Mouse (Mus musculus) gastrocnemius, adult 2 months (tissue): ENCODE measurements at regions not wholly inside any gene's neighbourhood (a gene's known extent, or its start where the extent isn't known, plus 50 kb on each side); places are given as distances from the start of the nearest gene placed in this dataset.

Experiments
- DNase-seq: peaks from one replicate; pipeline ENCODE4 v3.0.0; 2022
- H3K27ac ChIP-seq: fragments of 200-600 bp; 2 replicates; pipeline ENCODE4 v1.8.1; 2022; ENCODE audit warnings: mild to moderate bottlenecking
- H3K4me3 ChIP-seq: fragments of 200-600 bp; 2 replicates; pipeline ENCODE4 v1.8.1; 2022; ENCODE audit warnings: mild to moderate bottlenecking, moderate library complexity
- CTCF ChIP-seq: fragments of 200-600 bp; IDR thresholded peaks from 2 replicates; pipeline ENCODE4 v1.8.1; 2022; ENCODE audit warnings: antibody characterized with exemption, mild to moderate bottlenecking, moderate library complexity
- intact Hi-C: fragments of 180-260 bp; cut with DNase I; formaldehyde crosslinking; loops from one replicate; pipeline ENCODE4 v1.15.1; 2025

DNA sequence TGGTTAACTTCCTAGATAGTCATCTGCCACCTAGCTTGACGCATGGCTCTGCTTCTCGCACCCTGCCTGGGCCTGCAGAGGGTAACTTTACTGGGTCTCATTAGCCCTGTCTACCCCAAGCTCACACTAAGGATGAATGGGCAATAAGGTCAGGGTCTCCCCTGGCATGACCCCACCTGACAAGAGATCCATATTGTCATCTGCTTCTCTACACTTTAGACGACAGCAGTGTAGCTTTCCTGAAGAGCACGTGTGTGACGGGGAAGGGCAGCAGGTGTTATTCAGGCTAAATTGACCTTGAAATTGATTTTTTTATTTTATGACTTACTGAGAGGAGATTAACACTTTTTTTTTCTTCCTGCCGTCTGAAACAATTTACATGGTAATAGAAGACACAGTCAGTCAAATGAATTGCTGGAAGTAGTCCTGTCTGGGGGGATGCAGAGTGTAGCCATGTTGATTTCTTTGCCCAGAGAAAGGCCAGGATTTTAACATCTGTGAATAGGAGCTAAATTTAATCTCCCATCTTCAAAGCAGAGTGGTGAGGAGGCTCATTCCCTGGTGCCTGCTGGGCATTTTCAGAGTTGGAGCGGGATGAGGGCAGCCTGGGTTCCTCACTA lies 267.7 kb upstream of the Eef2kmt start:
- no peak for DNase-seq
- no peak for TF ChIP-seq CTCF
- H3K4me3 ChIP-seq, result no peak overlapping the region
- H3K27ac ChIP-seq, result no peak overlapping the region
- intact Hi-C loops, result no loop called here

DNA sequence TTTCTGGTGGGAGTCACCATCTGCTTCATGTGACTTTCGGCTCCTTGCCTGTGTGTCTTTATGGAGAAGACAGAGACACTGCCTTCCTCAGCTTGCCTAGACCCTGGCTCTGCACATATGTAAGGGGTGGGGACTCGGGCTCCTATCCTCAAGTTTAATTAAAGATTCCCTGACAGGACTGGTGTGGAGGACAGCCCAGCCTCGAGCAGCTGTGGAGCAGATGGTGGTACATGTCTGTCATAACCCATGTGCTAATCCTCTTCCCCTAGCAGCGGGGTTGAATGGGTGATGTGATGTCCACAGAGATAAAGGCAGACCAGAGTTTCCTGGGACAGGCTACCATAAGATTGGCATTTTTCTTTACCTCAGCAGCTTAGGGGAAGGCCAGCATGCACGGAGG lies 262.0 kb upstream of the Eef2kmt start:
- TF ChIP-seq CTCF, result no peak
- H3K4me3 ChIP-seq, result no peak overlapping the region
- H3K27ac ChIP-seq, result no peak overlapping the region
- intact Hi-C loops, result no loop called here
- no peak for DNase-seq

DNA sequence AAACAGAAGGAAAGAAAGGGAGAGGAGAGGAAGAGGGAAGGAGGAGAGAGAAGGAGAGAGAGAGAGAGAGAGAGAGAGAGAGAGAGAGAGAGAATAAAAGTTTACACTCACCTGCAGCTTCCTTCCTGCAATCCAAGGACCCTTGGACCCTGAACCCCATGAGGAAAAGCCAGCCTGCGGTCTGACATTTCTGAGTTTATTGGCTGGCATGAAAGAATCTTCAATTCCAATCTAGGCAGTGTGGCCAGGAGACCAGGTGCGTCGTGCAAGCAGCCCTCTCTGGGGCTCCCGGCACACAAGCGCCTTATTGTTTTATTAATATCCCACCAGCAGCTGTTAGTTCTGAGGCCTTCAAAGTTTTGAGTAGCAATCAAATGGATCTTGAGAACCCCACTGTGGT lies 260.1 kb upstream of the Eef2kmt start:
- no peak overlapping the region for H3K27ac ChIP-seq
- no peak overlapping the region for H3K4me3 ChIP-seq
- intact Hi-C loops, result no loop called here
- no peak for DNase-seq
- TF ChIP-seq CTCF, result no peak

DNA sequence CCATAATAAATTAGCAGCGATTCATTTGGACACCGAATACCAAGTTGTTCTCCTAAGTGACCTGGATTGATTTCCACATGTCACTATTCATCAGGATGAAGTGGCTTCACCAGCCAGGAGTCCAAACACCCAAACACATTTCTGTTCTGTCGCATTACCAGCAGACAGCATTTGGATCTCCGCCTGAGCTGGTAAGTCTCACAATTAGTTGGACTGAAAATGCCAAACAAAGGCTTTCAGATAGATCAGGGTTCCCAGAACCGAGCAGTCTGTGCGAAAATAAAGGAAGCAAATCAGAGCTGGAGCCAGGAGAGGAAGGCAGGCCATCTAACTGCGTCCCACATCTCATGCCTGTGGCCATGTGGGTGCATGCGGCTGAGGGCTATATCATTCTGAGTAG lies 251.5 kb upstream of the Eef2kmt start:
- TF ChIP-seq CTCF, result no peak
- no peak for DNase-seq
- intact Hi-C loops, result no loop called here
- H3K27ac ChIP-seq, result no peak overlapping the region
- no peak overlapping the region for H3K4me3 ChIP-seq

DNA sequence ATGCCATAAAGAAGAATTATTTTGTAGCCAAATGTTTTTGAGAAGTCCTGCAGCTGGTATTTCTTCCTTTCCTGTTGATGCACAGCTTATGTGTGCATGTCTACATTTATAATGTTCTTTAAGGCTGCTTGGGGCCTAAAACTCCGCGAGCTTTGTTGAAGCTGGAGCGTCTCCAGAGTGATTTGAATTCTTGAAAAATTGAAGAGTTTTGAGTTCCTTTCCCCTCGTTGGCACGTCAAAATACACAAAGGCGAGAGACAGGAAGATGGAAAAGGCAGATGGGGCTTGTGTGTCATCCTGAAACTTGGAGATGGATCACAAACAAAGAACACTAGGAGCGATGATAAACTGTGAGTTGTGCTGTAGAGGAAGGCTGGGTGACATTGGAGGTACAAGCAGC lies 246.2 kb upstream of the Eef2kmt start:
- intact Hi-C loops, result no loop called here
- Histone ChIP-seq H3K27ac (no peak overlapping the region), H3K4me3 (no peak overlapping the region)
- DNase-seq, result no peak
- no peak for TF ChIP-seq CTCF

DNA sequence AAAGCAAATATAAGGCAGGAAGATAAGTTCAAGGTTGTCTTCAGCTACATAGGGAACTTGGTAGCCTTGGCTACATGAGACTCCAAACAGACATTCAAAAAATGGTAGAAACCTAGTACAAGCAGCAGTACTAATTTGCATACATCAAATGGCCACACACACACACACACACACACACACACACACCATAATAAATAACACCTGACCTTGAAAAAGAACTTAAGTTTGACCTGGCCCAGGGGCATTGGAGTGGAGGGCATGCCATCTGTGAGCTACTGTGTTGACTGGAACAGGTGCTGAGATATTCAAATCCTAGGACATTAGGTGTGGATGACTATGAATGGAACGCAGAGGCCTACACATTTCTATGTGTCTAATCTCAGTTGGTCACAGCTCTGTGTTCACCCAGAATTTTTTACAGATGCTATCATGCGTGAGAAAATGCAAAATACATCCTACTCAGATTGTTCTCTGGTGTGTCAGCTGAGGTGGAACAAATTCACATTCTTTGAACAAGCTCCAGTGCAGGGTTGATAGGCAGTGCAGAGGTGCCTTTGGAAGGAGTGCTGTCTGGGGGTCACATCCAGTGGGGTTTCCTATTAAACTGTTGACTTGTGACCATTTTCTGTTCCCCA lies 240.4 kb upstream of the Eef2kmt start:
- no peak for TF ChIP-seq CTCF
- intact Hi-C loops, result no loop called here
- H3K4me3 ChIP-seq, result no peak overlapping the region
- DNase-seq, result no peak
- H3K27ac ChIP-seq, result no peak overlapping the region

DNA sequence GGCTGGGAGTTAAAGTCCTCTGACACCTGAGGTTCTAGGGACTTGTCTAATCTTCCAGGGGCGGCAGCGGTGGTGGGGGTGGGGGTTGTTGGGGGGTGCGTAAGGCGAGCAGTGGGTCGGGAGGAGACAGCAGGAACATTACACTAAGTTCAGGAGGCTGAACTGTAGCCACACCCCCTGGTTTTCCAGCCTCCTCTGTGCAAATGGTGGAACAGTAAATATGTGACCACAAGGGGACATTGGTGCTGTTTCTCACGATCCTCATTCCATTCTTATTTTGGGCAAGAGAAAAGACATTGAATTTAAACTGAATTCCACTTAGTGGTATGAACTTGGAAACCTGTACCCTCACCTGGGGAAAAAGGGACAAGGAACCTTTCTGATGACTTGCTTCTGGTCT lies 237.6 kb upstream of the Eef2kmt start:
- DNase-seq, result no peak
- no peak overlapping the region for H3K27ac ChIP-seq
- intact Hi-C loops, result no loop called here
- TF ChIP-seq CTCF, result no peak
- no peak overlapping the region for H3K4me3 ChIP-seq

DNA sequence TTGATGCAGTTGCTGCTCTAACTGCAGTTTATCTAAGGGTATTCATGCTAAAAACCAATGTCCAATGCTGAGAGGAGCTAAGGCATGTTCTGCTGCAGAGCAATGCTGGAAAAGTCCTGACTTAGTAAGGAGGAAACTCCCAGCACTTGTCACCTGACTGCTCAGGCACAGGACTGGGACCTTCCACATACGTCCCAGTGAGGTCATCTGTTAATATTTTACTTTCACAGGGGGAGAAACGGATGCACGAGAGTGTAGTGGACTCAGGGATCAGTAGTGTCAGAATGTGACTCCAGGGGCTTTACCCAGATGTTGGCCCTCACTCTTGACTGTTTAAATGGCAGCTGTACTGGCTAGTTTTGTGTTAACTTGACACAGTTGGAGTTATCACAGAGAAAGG lies 231.5 kb upstream of the Eef2kmt start:
- TF ChIP-seq CTCF, result no peak
- no peak overlapping the region for H3K27ac ChIP-seq
- no peak overlapping the region for H3K4me3 ChIP-seq
- intact Hi-C loops, result no loop called here
- no peak for DNase-seq

DNA sequence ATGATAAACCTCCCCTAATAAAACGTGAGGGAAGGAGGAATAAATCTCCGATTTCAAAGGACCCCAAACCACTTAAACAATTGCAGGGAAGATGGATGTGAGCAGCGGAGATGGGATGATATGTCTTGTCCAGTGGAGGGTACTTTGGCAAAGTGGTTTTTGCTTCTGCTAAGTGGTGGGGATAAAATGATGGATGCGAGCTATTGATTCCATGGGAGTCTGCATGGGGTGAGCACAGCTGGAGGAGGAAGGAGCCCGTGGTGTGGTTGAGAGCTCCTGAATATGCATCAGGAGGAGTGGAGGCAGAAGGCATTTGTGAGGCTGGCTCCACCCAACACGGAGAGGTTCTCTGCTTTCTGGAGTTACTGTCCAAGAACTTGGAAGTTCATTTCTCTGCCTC lies 227.6 kb upstream of the Eef2kmt start:
- intact Hi-C loops, result no loop called here
- no peak for DNase-seq

DNA sequence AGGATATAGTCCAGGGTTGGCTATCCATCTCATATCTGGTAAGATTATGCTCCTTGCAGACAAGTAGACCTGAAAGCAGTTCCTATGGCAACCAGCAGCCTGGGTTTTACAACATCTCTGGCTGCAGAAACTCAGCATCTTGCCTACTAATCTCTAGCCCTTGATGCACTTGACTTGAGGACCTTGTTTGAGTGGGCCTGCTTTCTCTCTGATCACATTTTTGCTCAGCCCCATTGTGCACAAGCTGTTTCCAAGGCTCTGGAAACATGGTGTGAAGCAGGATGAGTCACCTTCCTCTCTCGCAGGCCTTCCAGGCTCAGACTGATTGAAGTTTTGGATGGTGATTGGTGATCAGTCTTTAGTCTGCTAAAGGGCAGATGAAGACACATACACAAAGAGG lies 224.4 kb upstream of the Eef2kmt start:
- DNase-seq, result no peak
- intact Hi-C loops, result no loop called here
- TF ChIP-seq CTCF, result no peak

More for the DNA sequence above, 227.6 kb upstream of the Eef2kmt start:
- no peak for TF ChIP-seq CTCF
- H3K27ac ChIP-seq, result no peak overlapping the region
- no peak overlapping the region for H3K4me3 ChIP-seq

DNA sequence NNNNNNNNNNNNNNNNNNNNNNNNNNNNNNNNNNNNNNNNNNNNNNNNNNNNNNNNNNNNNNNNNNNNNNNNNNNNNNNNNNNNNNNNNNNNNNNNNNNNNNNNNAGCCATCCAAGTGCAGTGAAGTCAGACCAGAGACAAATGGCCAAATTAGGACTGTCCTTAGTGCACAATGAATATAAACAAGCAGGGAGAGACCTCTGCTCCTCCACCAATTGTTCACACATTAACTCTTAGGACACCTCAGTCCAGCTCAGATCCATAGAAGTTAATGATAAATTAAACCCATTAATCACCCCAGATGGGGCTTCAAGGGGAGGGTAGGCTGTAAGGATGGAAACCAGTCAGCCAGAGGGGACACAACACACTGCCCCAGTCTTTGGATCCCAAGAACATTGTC lies 223.2 kb upstream of the Eef2kmt start:
- intact Hi-C loops, result no loop called here

More for the DNA sequence above, 224.4 kb upstream of the Eef2kmt start:
- Histone ChIP-seq H3K4me3 (no peak overlapping the region), H3K27ac (no peak overlapping the region)

DNA sequence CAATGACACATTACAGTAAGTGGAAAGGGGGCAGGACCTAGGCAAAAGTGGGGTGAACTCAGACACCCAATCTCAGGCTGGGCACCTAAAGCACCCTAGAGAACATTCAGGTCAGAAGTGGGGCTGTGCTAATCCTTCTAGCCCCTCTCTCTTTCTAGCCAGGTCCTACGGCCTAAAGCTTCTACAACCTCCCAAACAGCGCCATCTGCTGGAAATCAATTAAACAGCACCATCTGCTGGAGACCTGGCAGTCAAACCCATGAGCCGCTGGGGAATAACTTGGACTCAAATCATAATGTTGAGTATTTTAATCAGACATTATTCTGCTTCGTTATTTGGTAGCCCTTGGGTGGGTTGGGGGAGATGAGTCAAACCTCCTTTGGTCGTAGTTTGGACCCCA lies 215.5 kb upstream of the Eef2kmt start:
- peak; percentile 24 for DNase-seq
- Histone ChIP-seq H3K27ac (no peak overlapping the region), H3K4me3 (no peak overlapping the region)
- TF ChIP-seq CTCF, result peak; percentile 61
- intact Hi-C loops, result loop anchor here (5.0 kb wide), 1 partner anchor 461 kb away; no protein-coding TSS in a partner anchor

More for the DNA sequence above, 223.2 kb upstream of the Eef2kmt start:
- no peak for DNase-seq
- no peak overlapping the region for H3K4me3 ChIP-seq
- H3K27ac ChIP-seq, result no peak overlapping the region
- no peak for TF ChIP-seq CTCF

DNA sequence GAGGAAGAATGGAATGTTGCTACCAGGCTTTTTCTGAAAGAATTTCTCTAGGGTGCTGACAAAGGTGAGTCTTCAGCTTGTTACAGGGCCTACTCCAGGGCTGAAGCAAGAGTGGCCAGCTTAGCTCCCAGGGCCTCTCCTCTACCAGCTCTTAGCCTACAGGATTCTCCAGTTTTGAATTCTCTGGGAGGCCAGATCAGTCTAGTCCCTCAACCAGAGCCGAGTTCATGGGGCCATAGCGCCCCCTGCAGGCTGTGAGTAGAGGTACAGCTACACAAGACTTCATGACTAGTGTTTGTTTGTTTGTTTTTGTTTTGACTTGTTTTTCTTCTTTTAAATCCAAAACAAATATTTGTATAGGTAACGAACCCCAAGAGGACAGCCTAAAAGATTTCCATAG lies 211.8 kb upstream of the Eef2kmt start:
- DNase-seq, result no peak
- H3K4me3 ChIP-seq, result no peak overlapping the region
- intact Hi-C loops, result loop anchor here (2.0 kb wide), 1 partner anchor 161 kb away; no protein-coding TSS in a partner anchor
- no peak overlapping the region for H3K27ac ChIP-seq
- TF ChIP-seq CTCF, result peak; percentile 63

DNA sequence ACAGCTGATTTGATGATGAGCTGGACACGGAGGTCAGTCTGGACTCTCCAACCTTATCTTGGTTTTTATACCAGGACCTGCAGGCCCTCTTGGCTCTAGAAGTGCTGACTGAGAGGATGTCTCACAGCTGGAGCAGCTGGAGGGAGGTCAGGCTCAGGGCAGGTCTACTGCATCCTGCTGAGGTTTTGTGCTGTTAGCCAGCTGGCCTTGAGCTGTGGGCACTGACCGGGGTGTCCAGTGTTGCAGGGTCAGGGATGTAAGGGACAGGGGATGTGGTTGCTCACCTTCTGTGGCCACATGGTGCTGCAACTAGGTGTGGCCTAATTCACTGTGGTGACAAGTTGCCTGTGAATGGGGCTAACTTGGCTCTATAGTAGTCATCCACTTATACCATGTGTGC lies 211.0 kb upstream of the Eef2kmt start:
- DNase-seq, result no peak
- Histone ChIP-seq H3K27ac (no peak overlapping the region), H3K4me3 (no peak overlapping the region)
- TF ChIP-seq CTCF, result no peak
- intact Hi-C loops, result loop anchor here (2.0 kb wide), 1 partner anchor 160 kb away; no protein-coding TSS in a partner anchor
